Mouse (Mus musculus) intestine, postnatal 0 days (tissue): Measurements from ENCODE around the gene Gabbr1. TPM values are rescaled to one million over a fixed set of nuclear protein-coding genes. Genes with fewer than 3 reads are reported as not detected.

Source experiments
- ATAC-seq: fragments of 200-750 bp; cut with Nextera tagmentation; 2 replicates; pipeline ENCODE4 v1.8.0; 2017; ENCODE audit warnings: mild to moderate bottlenecking, moderate TSS enrichment, moderate library complexity
- H3K27ac ChIP-seq: fragments of 300-500 bp; sonication (generic); 2 replicates; pipeline ENCODE4 v1.5.1; 2014; ENCODE audit warnings: mild to moderate bottlenecking, low read depth, low read length, moderate library complexity
- H3K27me3 ChIP-seq: fragments of 300-500 bp; sonication (generic); replicated peaks from 2 replicates; pipeline ENCODE4 v1.6.1; 2014; ENCODE audit warnings: low read length, mixed read lengths; ENCODE audit not compliant: control insufficient read depth, insufficient read depth
- H3K36me3 ChIP-seq: fragments of 300-500 bp; sonication (generic); 2 replicates; pipeline ENCODE4 v1.6.1; 2014; ENCODE audit warnings: mild to moderate bottlenecking, moderate library complexity; ENCODE audit not compliant: control insufficient read depth, insufficient read depth
- H3K4me1 ChIP-seq: fragments of 300-500 bp; sonication (generic); replicated peaks from 2 replicates; pipeline ENCODE4 v1.6.1; 2014; ENCODE audit warnings: antibody characterized with exemption, low read length, mixed read lengths; ENCODE audit not compliant: control insufficient read depth, insufficient read depth
- H3K4me2 ChIP-seq: fragments of 300-500 bp; sonication (generic); replicated peaks from 2 replicates; pipeline ENCODE4 v1.6.1; 2014; ENCODE audit warnings: low read depth, mild to moderate bottlenecking, moderate library complexity
- H3K4me3 ChIP-seq: fragments of 300-500 bp; sonication (generic); 2 replicates; pipeline ENCODE4 v1.5.1; 2014; ENCODE audit warnings: low read depth, low read length
- H3K9ac ChIP-seq: fragments of 300-500 bp; sonication (generic); 2 replicates; pipeline ENCODE4 v1.6.1; 2014; ENCODE audit warnings: mild to moderate bottlenecking, low read depth, low read length
- H3K9me3 ChIP-seq: fragments of 300-500 bp; sonication (generic); 2 replicates; pipeline ENCODE4 v1.6.1; 2016; ENCODE audit warnings: mixed run types; ENCODE audit not compliant: control insufficient read depth
- CTCF ChIP-seq: sonication (generic); IDR thresholded peaks from 2 replicates; pipeline ENCODE4 v1.5.1; 2016; ENCODE audit warnings: low read depth, mild to moderate bottlenecking, control low read depth, antibody characterized with exemption, moderate library complexity
- WGBS: fragments of 180-500 bp; shearing (Covaris S2); extraction: QIAGEN DNeasy Blood & Tissue Kit; methylation state at CpG from one replicate; pipeline ENCODE4 v1.1.7; 2014; 5-methylcytosine and 5-hydroxymethylcytosine counted together
- polyA plus RNA-seq: library from polyadenylated mRNA; unstranded; fragments of >200 nt; fragmentation: Nextera tagmentation; extraction: Ambion mirVana; gene quantifications from 2 replicates; pipeline ENCODE4 v1.2.1, GENCODE M21; 2015

The Gabbr1 gene
- polyA plus RNA-seq, 1 experiment from 2014 or later, result 4.1 TPM

DNA sequence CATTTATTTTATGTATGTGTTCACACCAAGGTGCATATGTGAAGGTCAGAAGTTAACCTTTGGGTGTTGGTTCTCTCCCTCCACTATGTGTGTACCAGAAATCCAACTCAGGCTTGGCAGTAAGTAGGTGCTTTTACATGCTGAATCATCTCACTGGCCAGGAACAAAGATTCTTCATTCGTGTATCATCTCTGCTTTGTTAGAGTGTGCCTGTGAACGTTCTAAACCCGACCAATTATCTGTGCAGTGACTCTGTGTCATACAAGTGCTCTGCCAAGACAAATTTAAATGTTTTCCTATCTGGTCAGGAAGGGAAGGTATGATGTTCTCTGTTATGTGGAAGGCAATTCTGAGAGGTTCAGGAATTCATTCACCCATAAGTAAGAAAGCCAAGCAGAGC lies 15.7 kb downstream of the Gabbr1 start:
- 87% methylated on average over 3 of the region's 3 CpGs for WGBS

DNA sequence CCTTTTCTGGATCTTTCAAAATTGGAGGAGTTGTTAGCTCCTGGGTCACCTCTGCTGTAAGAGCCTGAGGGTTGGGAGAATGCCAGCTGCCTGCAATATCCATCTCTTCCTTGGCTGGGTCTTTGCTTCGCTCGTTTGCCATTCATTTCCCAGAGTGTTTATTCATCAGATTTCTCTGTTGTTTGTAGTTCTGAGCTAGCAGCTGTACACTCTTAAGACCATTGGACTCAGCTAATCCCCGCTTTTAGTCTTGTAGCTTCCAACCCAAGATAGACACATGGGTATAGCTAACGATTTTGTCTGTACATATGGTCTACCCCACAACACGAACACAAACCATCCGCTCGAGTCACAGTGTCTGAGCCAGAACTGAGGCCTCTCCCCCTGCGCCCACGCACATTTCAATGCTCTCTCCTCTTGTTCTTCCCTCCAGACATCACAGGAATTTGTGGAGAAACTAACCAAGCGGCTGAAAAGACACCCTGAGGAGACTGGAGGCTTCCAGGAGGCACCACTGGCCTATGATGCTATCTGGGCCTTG lies 16.4 kb downstream of the Gabbr1 start:
- Histone ChIP-seq H3K27me3 (no peaks in the 10 kb centered on the region), H3K4me1 (no peaks in the 10 kb centered on the region), H3K4me2 (no peak overlapping the region), H3K9ac (no peak overlapping the region), H3K36me3 (peaks cover 46% of the 10 kb centered on the region; the same call in 1 of the 2 replicates), H3K4me3 (no peak overlapping the region), H3K9me3 (no peaks in the 10 kb centered on the region), H3K27ac (no peak overlapping the region)
- ATAC-seq, result no peak
- WGBS, result 80% methylated on average over 10 of the region's 10 CpGs
- TF ChIP-seq CTCF, result no peak

More for the DNA sequence above, 15.7 kb downstream of the Gabbr1 start:
- Histone ChIP-seq H3K9ac (no peak overlapping the region), H3K36me3 (peaks cover 48% of the 10 kb centered on the region; the same call in 1 of the 2 replicates), H3K4me1 (no peaks in the 10 kb centered on the region), H3K27ac (no peak overlapping the region), H3K4me2 (no peak overlapping the region), H3K27me3 (no peaks in the 10 kb centered on the region), H3K9me3 (no peaks in the 10 kb centered on the region), H3K4me3 (no peak overlapping the region)
- no peak for TF ChIP-seq CTCF
- no peak for ATAC-seq

DNA sequence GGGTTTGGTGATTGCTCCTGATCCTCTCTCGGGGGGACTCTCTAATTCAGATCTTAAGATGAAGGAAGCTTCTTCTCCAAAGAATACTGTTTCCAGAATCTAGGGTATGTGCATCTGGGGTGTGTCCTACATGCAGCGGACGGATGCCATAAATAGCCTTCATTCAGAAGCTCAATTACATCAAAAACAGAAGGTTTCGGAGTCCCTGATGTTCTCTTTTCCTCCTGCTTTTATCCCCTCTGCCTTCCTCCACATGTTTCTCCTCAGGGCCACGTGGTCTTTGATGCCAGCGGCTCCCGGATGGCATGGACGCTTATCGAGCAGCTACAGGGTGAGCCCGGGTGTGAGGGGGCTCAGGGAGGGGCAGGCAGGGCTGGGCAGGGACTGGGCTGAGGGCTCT lies 17.3 kb downstream of the Gabbr1 start:
- no peak for ATAC-seq
- H3K9ac ChIP-seq, result no peak overlapping the region
- no peaks in the 10 kb centered on the region for H3K27me3 ChIP-seq
- no peak overlapping the region for H3K4me2 ChIP-seq
- no peaks in the 10 kb centered on the region for H3K9me3 ChIP-seq
- H3K4me1 ChIP-seq, result no peaks in the 10 kb centered on the region
- TF ChIP-seq CTCF, result no peak
- WGBS, result 75% methylated on average over 10 of the region's 10 CpGs
- H3K27ac ChIP-seq, result no peak overlapping the region; the same call in 1 of the 2 replicates
- H3K36me3 ChIP-seq, result peaks cover 52% of the 10 kb centered on the region
- H3K4me3 ChIP-seq, result no peak overlapping the region

DNA sequence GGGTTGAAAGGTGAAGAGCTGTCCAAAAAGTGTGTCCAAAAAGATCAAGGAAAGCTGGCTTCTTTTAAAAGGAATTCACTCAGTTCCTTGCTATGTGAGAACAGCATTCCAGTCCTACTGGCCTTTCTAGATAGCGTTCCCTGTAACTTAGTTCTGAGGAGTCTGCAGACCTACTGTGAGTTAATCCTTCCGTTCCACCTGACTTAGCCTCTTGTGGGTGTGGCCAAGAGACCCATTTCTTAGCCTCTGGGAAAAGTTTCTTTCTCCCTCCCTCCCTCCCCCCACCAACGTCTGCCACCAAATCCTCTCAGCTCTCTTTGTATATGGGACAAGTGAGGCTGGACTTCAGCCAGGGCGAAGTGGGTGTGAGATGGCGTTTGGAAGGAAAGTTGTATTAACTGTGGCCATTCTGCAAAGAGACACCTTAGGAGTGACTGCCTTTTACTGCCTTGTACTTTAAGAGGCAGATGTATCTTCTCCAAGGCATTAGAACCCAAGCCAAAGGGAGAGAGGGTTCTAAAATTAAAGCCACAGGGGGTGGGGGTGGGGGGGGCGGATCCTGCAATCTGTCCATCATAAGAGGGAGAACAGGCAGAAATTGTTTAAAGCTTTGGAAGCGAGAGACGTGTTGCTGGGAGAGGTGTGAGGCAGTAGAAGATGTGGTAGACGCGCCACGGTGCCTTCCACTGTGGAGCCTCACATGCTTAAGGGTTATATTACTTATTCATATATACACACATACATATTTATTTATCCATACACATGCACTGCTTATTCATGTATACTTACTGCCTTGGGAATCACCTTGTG lies 18.1 kb downstream of the Gabbr1 start:
- H3K4me1 ChIP-seq, result no peaks in the 10 kb centered on the region
- H3K4me2 ChIP-seq, result no peak overlapping the region
- no peak overlapping the region for H3K27ac ChIP-seq
- no peaks in the 10 kb centered on the region for H3K9me3 ChIP-seq
- ATAC-seq, result no peak
- no peak overlapping the region for H3K9ac ChIP-seq
- H3K27me3 ChIP-seq, result no peaks in the 10 kb centered on the region
- H3K36me3 ChIP-seq, result peaks cover 57% of the 10 kb centered on the region
- no peak overlapping the region for H3K4me3 ChIP-seq
- 82% methylated on average over 11 of the region's 11 CpGs for WGBS
- TF ChIP-seq CTCF, result no peak

DNA sequence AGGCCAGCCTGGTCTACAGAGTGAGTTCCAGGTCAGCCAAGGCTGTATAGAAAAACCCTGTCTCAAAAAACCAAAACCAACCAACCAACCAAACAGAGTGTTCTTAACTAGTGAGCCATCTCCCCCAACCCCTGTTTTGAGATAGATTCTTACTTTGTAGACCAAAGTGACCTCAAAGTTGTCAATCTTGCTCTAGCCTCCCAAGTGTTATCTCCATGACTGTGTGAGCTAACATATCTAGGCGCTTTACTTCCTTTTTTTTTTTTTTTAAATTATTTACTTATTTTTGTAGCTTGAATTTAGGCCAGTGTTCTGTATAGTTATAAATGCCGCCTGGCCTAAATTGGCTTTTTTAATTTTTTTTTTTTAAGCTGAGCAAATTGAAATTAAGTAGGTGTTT lies 20.2 kb downstream of the Gabbr1 start:
- ATAC-seq, result no peak
- WGBS, result 88% methylated on average over 2 of the region's 2 CpGs
- Histone ChIP-seq H3K36me3 (peaks cover 60% of the 10 kb centered on the region), H3K4me3 (no peak overlapping the region), H3K27ac (no peak overlapping the region), H3K4me1 (no peaks in the 10 kb centered on the region), H3K27me3 (no peaks in the 10 kb centered on the region), H3K9me3 (no peaks in the 10 kb centered on the region), H3K9ac (no peak overlapping the region), H3K4me2 (no peak overlapping the region)
- no peak for TF ChIP-seq CTCF

DNA sequence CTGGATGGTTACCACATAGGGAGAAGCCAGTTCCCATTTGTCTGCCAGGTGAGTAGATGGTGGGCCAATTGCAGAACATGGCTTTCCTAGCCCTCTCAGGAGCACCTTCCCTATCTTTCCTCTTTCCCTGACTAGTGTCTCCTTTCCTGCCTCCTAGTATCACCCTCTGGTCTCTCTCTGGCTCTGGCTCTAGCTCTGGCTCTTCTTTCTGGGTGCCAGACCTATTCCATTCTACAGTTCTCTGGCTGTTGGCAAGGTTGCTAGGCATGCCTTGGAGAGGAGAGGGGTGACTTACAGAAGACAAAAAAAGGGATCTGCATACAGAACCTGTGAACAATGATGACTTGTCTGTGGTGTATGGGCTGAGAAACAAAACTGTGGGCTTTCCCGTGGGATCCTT lies 22.1 kb downstream of the Gabbr1 start:
- peaks cover 50% of the 10 kb centered on the region for H3K36me3 ChIP-seq

More for the DNA sequence above, 22.1 kb downstream of the Gabbr1 start:
- ATAC-seq, result no peak
- no peaks in the 10 kb centered on the region for H3K9me3 ChIP-seq
- no peak overlapping the region for H3K27ac ChIP-seq
- no peak overlapping the region for H3K9ac ChIP-seq
- WGBS, result 100% methylated on average over 1 of the region's 1 CpGs
- H3K4me2 ChIP-seq, result no peak overlapping the region
- no peaks in the 10 kb centered on the region for H3K27me3 ChIP-seq
- no peaks in the 10 kb centered on the region for H3K4me1 ChIP-seq
- TF ChIP-seq CTCF, result no peak
- no peak overlapping the region for H3K4me3 ChIP-seq
